Comparison of ENCODE assay signal across 11 mouse cellular contexts in genomic region chr6:52675222-52675921, GRCm38 (mm10). TPM values are rescaled to one million over a fixed set of nuclear protein-coding genes. Genes with fewer than 3 reads are reported as not detected.
DNase-seq lines count a peak whose midpoint lies in the region; ATAC-seq and TF ChIP-seq lines count a peak whose summit lies in the region.
"Had no signal": no experiment of that assay in that cellular context is flagged by ENCODE, and none has a peak within 500 bp of the region (broad histone marks: within the 10 kb centered on the region; RNA-seq: fewer than 3 reads in every experiment).

No protein-coding gene starts in this region.

- no peak for TF ChIP-seq CTCF in hindbrain, postnatal 0 days (IDR thresholded peaks at IDR 0.05; ENCODE audit: low read depth)
- no peak for TF ChIP-seq CTCF in lung, postnatal 0 days (IDR thresholded peaks at IDR 0.05)

- H3K4me3 ChIP-seq in hindbrain, postnatal 0 days (ENCODE audit: low read length), result no peak overlapping the region
- no peak overlapping the region for H3K4me3 ChIP-seq in hindbrain, embryonic 13.5 days
- no peak overlapping the region; the same call in 1 of the 2 replicates for H3K4me3 ChIP-seq in lung, postnatal 0 days (ENCODE audit: low read depth, low read length)

- TF ChIP-seq EP300 in lung, postnatal 0 days (IDR thresholded peaks at IDR 0.05), result no peak

- no peak overlapping the region for H3K4me2 ChIP-seq in hindbrain, postnatal 0 days (ENCODE audit: low read depth, low read length)
- no peak overlapping the region for H3K4me2 ChIP-seq in hindbrain, embryonic 13.5 days
- no peak overlapping the region; the same call in 1 of the 2 replicates for H3K4me2 ChIP-seq in lung, postnatal 0 days (replicated peaks; ENCODE audit: low read depth, low read length)

- peak overlapping the region; percentile 52; the same call in 1 of the 2 replicates for H3K27ac ChIP-seq in hindbrain, postnatal 0 days
- H3K27ac ChIP-seq in hindbrain, embryonic 13.5 days, result no peak overlapping the region
- peak overlapping the region; percentile 21; the same call in 1 of the 2 replicates for H3K27ac ChIP-seq in lung, postnatal 0 days (ENCODE audit: low read length)

- no peaks in the 10 kb centered on the region for H3K36me3 ChIP-seq in hindbrain, postnatal 0 days (ENCODE audit: insufficient read depth, low read length)
- H3K36me3 ChIP-seq in hindbrain, embryonic 13.5 days, result no peaks in the 10 kb centered on the region
- H3K36me3 ChIP-seq in lung, postnatal 0 days (ENCODE audit: insufficient read depth, low read length), result no peaks in the 10 kb centered on the region
- H3K36me3 ChIP-seq: G1E had no signal

- H3K27me3 ChIP-seq in hindbrain, postnatal 0 days (ENCODE audit: insufficient read depth, low read length), result no peaks in the 10 kb centered on the region
- H3K27me3 ChIP-seq in hindbrain, embryonic 13.5 days, result no peaks in the 10 kb centered on the region
- H3K27me3 ChIP-seq in lung, postnatal 0 days (replicated peaks; ENCODE audit: insufficient read depth, low read length), result no peaks in the 10 kb centered on the region

- 62% methylated on average over 4 of the region's 4 CpGs for WGBS in hindbrain, postnatal 0 days
- WGBS in hindbrain, embryonic 13.5 days, result 81% methylated on average over 4 of the region's 4 CpGs
- 50% methylated on average over 4 of the region's 4 CpGs for WGBS in lung, postnatal 0 days

- peak; percentile 51 for DNase-seq in hindbrain, postnatal 0 days (ENCODE audit: low spot score)
- DNase-seq in adipocyte (ENCODE audit: low spot score), result peak; percentile 95
- DNase-seq in heart, postnatal 25 days (ENCODE audit: low spot score), result peak; percentile 6
- DNase-seq in lung, postnatal 0 days (ENCODE audit: low spot score), result peak; percentile 75
- no peak for DNase-seq in MN1 (ENCODE audit: low spot score)
- no peak for DNase-seq in layer of hippocampus, postnatal 10 days (ENCODE audit: low spot score in 2 of 2)
- no peak for DNase-seq in layer of hippocampus, adult 18-20 months (ENCODE audit: low spot score in 2 of 2)
- DNase-seq: cerebellum, postnatal 25 days; thymus, postnatal 36 days had no signal

- no peaks in the 10 kb centered on the region for H3K9me3 ChIP-seq in hindbrain, postnatal 0 days (ENCODE audit: low read length)
- no peaks in the 10 kb centered on the region for H3K9me3 ChIP-seq in hindbrain, embryonic 13.5 days
- no peaks in the 10 kb centered on the region for H3K9me3 ChIP-seq in lung, postnatal 0 days (ENCODE audit: low read length)
- H3K9me3 ChIP-seq: G1E had no signal

- ATAC-seq in hindbrain, postnatal 0 days, result peak; percentile 51; the same call in 1 of the 2 replicates
- no peak for ATAC-seq in hindbrain, embryonic 13.5 days (ENCODE audit: low FRiP score)
- peak; percentile 54 for ATAC-seq in lung, postnatal 0 days

- no peak overlapping the region for H3K9ac ChIP-seq in hindbrain, postnatal 0 days (replicated peaks; ENCODE audit: low read length)
- H3K9ac ChIP-seq in hindbrain, embryonic 13.5 days, result no peak overlapping the region
- no peak overlapping the region for H3K9ac ChIP-seq in lung, postnatal 0 days (replicated peaks; ENCODE audit: low read depth)

- 0 out of 2 replicates have a peak, but pooled peaks cover 3% of the 10 kb centered on the region for H3K4me1 ChIP-seq in hindbrain, postnatal 0 days (ENCODE audit: insufficient read depth, low read length)
- H3K4me1 ChIP-seq in hindbrain, embryonic 13.5 days (replicated peaks), result no peaks in the 10 kb centered on the region
- no peaks in the 10 kb centered on the region for H3K4me1 ChIP-seq in lung, postnatal 0 days (ENCODE audit: insufficient read depth, low read depth, low read length)

- intact Hi-C loops in heart, postnatal 25 days (cut with DNase I), result no loop called here

RNA-seq across cellular contexts. Expression of gene Hibadh, which starts 35.2 kb away (rescaled TPM):
- total RNA-seq in hindbrain, postnatal 0 days (2014; rRNA removed), result 24.8 and 35.3 TPM in 2 replicates
- 71.9 and 78.6 TPM in 2 replicates for polyA plus RNA-seq in hindbrain, postnatal 0 days (2015; fragmentation: Nextera tagmentation; extraction: Ambion mirVana)
- polyA plus RNA-seq in hindbrain, embryonic 13.5 days (2015; fragmentation: Nextera tagmentation; extraction: Ambion mirVana), result 62.9 and 64.6 TPM in 2 replicates
- total RNA-seq in heart, postnatal 25 days (2021), result 100 to 1,000 TPM; 242 to 244 TPM
- polyA plus RNA-seq in lung, postnatal 0 days (2015; fragmentation: Nextera tagmentation; extraction: Ambion mirVana), result 113 and 119 TPM in 2 replicates
- total RNA-seq in layer of hippocampus, postnatal 10 days (2021), result 10 to 100 TPM; 35.9 to 36.5 TPM
- total RNA-seq in layer of hippocampus, adult 18-20 months (2021), result 10 to 100 TPM; 44.1 to 50.1 TPM

RNA-seq across cellular contexts. Expression of gene Tax1bp1, which starts 38.2 kb away (rescaled TPM):
- total RNA-seq in hindbrain, postnatal 0 days (2014; rRNA removed), result 58.3 and 60.5 TPM in 2 replicates
- 183 and 186 TPM in 2 replicates for polyA plus RNA-seq in hindbrain, postnatal 0 days (2015; fragmentation: Nextera tagmentation; extraction: Ambion mirVana)
- polyA plus RNA-seq in hindbrain, embryonic 13.5 days (2015; fragmentation: Nextera tagmentation; extraction: Ambion mirVana), result 180 and 183 TPM in 2 replicates
- 100 to 1,000 TPM in 1 of 2 experiments, 10 to 100 TPM in 1; 98.5 to 123 TPM for total RNA-seq in heart, postnatal 25 days (2021)
- 234 and 235 TPM in 2 replicates for polyA plus RNA-seq in lung, postnatal 0 days (2015; fragmentation: Nextera tagmentation; extraction: Ambion mirVana)
- 100 to 1,000 TPM; 102 to 106 TPM for total RNA-seq in layer of hippocampus, postnatal 10 days (2021)
- 100 to 1,000 TPM; 133 to 139 TPM for total RNA-seq in layer of hippocampus, adult 18-20 months (2021)

Comparison
In these comparisons a context has a peak if more than half of its experiments do, and no peak if none do; other contexts are left out.
1. DNase-seq: peak in hindbrain, postnatal 0 days (single experiment), adipocyte (single experiment), heart, postnatal 25 days (single experiment) and lung, postnatal 0 days (single experiment); none in MN1 (single experiment), layer of hippocampus, postnatal 10 days (0 of 2) and layer of hippocampus, adult 18-20 months (0 of 2).